In genomic region chr9:91364971-91365501, GRCm38 (mm10) we compare ENCODE assay signal across 9 mouse cellular contexts. TPM values are rescaled to one million over a fixed set of nuclear protein-coding genes. Genes with fewer than 3 reads are reported as not detected.
A peak's percentile ranks its signal among the peaks of the same experiment; 100 is the strongest.
DNase-seq lines count a peak whose midpoint lies in the region; ATAC-seq and TF ChIP-seq lines count a peak whose summit lies in the region.
"Had no signal": no experiment of that assay in that cellular context is flagged by ENCODE, and none has a peak within 500 bp of the region (broad histone marks: within the 10 kb centered on the region; RNA-seq: fewer than 3 reads in every experiment).

No protein-coding gene starts in this region.

- H3K9me3 ChIP-seq in heart, embryonic 14.5 days (ENCODE audit: control insufficient read depth, low read length), result no peaks in the 10 kb centered on the region
- 0 out of 2 replicates have a peak, but pooled peaks cover 5% of the 10 kb centered on the region for H3K9me3 ChIP-seq in heart, postnatal 0 days (replicated peaks; ENCODE audit: control insufficient read depth, low read length)
- H3K9me3 ChIP-seq in midbrain, embryonic 11.5 days (ENCODE audit: control insufficient read depth, low read length), result no peaks in the 10 kb centered on the region

- no peak for DNase-seq in heart, adult 8-10 months (ENCODE audit: low spot score)
- peak; percentile 77 to 86 for DNase-seq in cerebellum, adult 2 months
- DNase-seq in heart, postnatal 0 days (ENCODE audit: low spot score), result no peak
- peak; percentile 97 for DNase-seq in midbrain, embryonic 11.5 days (ENCODE audit: low spot score, missing footprints)
- no peak for DNase-seq in ovary, postnatal 36 days (ENCODE audit: low spot score)
- no peak for DNase-seq in right cerebral cortex, postnatal 36 days (ENCODE audit: low spot score in 2 of 2)
- no peak for DNase-seq in kidney, postnatal 36 days

- peaks cover 93% of the 10 kb centered on the region for H3K27me3 ChIP-seq in heart, embryonic 14.5 days (ENCODE audit: control insufficient read depth, insufficient read depth, low read length)
- no peaks in the 10 kb centered on the region for H3K27me3 ChIP-seq in cerebellum, adult 2 months (ENCODE audit: control insufficient read depth, insufficient read depth, low read length)
- H3K27me3 ChIP-seq in heart, postnatal 0 days (ENCODE audit: control insufficient read depth, insufficient read depth, low read length), result peaks cover 100% of the 10 kb centered on the region
- peaks cover 62% of the 10 kb centered on the region for H3K27me3 ChIP-seq in midbrain, embryonic 11.5 days (ENCODE audit: control insufficient read depth, insufficient read depth, low read length)

- no peaks in the 10 kb centered on the region for H3K36me3 ChIP-seq in heart, embryonic 14.5 days (ENCODE audit: control insufficient read depth, insufficient read depth, low read length)
- H3K36me3 ChIP-seq in heart, postnatal 0 days (replicated peaks; ENCODE audit: control insufficient read depth, insufficient read depth, low read length), result no peaks in the 10 kb centered on the region
- peaks cover 2% of the 10 kb centered on the region; the same call in 1 of the 2 replicates for H3K36me3 ChIP-seq in midbrain, embryonic 11.5 days (ENCODE audit: control insufficient read depth, insufficient read depth, low read length)
- H3K36me3 ChIP-seq: G1E had no signal

- WGBS in heart, embryonic 14.5 days, result 2% methylated on average over 40 of the region's 42 CpGs
- WGBS in cerebellum, adult 2 months, result under 1% methylated on average over 41 of the region's 42 CpGs
- under 1% methylated on average over 33 of the region's 42 CpGs for WGBS in heart, postnatal 0 days
- under 1% methylated on average over 40 of the region's 42 CpGs for WGBS in midbrain, embryonic 11.5 days

- H3K4me2 ChIP-seq in heart, embryonic 14.5 days (ENCODE audit: low read length), result peak overlapping the region; percentile 60
- peak overlapping the region; percentile 55 for H3K4me2 ChIP-seq in heart, postnatal 0 days (ENCODE audit: low read depth, low read length)
- peak overlapping the region; percentile 49 for H3K4me2 ChIP-seq in midbrain, embryonic 11.5 days

- no peak overlapping the region for H3K27ac ChIP-seq in heart, embryonic 14.5 days (replicated peaks in 1 of 2; ENCODE audit: control insufficient read depth in 1 of 2, insufficient read depth in 1 of 2, low read depth in 2 of 2, low read length in 2 of 2)
- H3K27ac ChIP-seq in cerebellum, adult 2 months (ENCODE audit: insufficient read depth, low read length), result peak overlapping the region; percentile 94
- no peak overlapping the region for H3K27ac ChIP-seq in heart, postnatal 0 days (ENCODE audit: low read depth)
- peak overlapping the region; percentile 91 for H3K27ac ChIP-seq in midbrain, embryonic 11.5 days (ENCODE audit: low read depth, low read length)

- H3K4me1 ChIP-seq in heart, embryonic 14.5 days (ENCODE audit: control insufficient read depth in 2 of 2, insufficient read depth in 2 of 2, low read length in 2 of 2), result peaks cover 2 to 15% of the 10 kb centered on the region in 2 experiments; a peak in 3 of 4 replicates
- peaks cover 5% of the 10 kb centered on the region; the same call in 1 of the 2 replicates for H3K4me1 ChIP-seq in cerebellum, adult 2 months (ENCODE audit: control insufficient read depth, insufficient read depth, low read length)
- H3K4me1 ChIP-seq in heart, postnatal 0 days (ENCODE audit: control insufficient read depth, insufficient read depth), result peaks cover 6% of the 10 kb centered on the region; the same call in 1 of the 2 replicates
- H3K4me1 ChIP-seq in midbrain, embryonic 11.5 days (ENCODE audit: control insufficient read depth, insufficient read depth, low read length), result no peaks in the 10 kb centered on the region

- H3K9ac ChIP-seq in heart, embryonic 14.5 days (ENCODE audit: low read length), result no peak overlapping the region
- no peak overlapping the region for H3K9ac ChIP-seq in heart, postnatal 0 days (replicated peaks; ENCODE audit: low read depth, low read length)
- peak overlapping the region; percentile 94 for H3K9ac ChIP-seq in midbrain, embryonic 11.5 days (ENCODE audit: low read length)

- TF ChIP-seq EP300 in heart, postnatal 0 days (IDR thresholded peaks at IDR 0.05; ENCODE audit: low read depth), result no peak

- TF ChIP-seq CTCF in cerebellum, adult 2 months (IDR thresholded peaks at IDR 0.05; ENCODE audit: borderline replicate concordance, insufficient read depth, low read depth, low read length), result no peak
- no peak for TF ChIP-seq CTCF in heart, postnatal 0 days (IDR thresholded peaks at IDR 0.05; ENCODE audit: low read depth)

- ATAC-seq in heart, embryonic 14.5 days (ENCODE audit: insufficient number of reproducible peaks, insufficient read depth, low FRiP score, low read depth), result no peak
- ATAC-seq in heart, postnatal 0 days (ENCODE audit: insufficient read depth, low read depth), result no peak
- ATAC-seq in midbrain, embryonic 11.5 days (ENCODE audit: low FRiP score), result peak; percentile 49

- H3K4me3 ChIP-seq in heart, embryonic 14.5 days (ENCODE audit: control insufficient read depth in 1 of 2, insufficient read depth in 1 of 2, low read depth in 1 of 2, low read length in 2 of 2), result peak overlapping the region; percentile 3 to 36
- H3K4me3 ChIP-seq in cerebellum, adult 2 months (replicated peaks; ENCODE audit: insufficient read depth, low read depth, low read length), result peak overlapping the region; percentile 100
- peak overlapping the region; percentile 45 for H3K4me3 ChIP-seq in heart, postnatal 0 days (ENCODE audit: low read depth, low read length)
- peak overlapping the region; percentile 71 for H3K4me3 ChIP-seq in midbrain, embryonic 11.5 days (ENCODE audit: low read depth, low read length)

- TF ChIP-seq POLR2A in cerebellum, adult 2 months (IDR thresholded peaks at IDR 0.05; ENCODE audit: borderline replicate concordance, insufficient read depth, low read length), result 0 out of 2 replicates have a peak, but pooled peaks have one; percentile 11

RNA-seq across cellular contexts. Expression of gene Zic1, which starts 0.6 kb away (rescaled TPM):
- 0.03 TPM in 1 of 2 replicates, not detected in the other for polyA plus RNA-seq in heart, embryonic 14.5 days (2014; fragmentation: Nextera tagmentation; extraction: Ambion mirVana)
- total RNA-seq in heart, adult 8-10 months (2022), result under 1 TPM in 1 of 4 experiments, not detected in 3; 0.06 TPM
- 1,121 and 1,289 TPM in 2 replicates for polyA plus RNA-seq in cerebellum, adult 2 months (2012; rRNA removed)
- not detected in 2 replicates for total RNA-seq in heart, postnatal 0 days (2014; rRNA removed; ENCODE audit: low replicate concordance)
- not detected in 2 replicates for polyA plus RNA-seq in heart, postnatal 0 days (2015; fragmentation: Nextera tagmentation; extraction: Ambion mirVana)
- 13.7 and 14.8 TPM in 2 replicates for polyA plus RNA-seq in midbrain, embryonic 11.5 days (2014; fragmentation: Nextera tagmentation; extraction: Ambion mirVana)
- polyA plus RNA-seq: G1E had no signal

RNA-seq across cellular contexts. Expression of gene Zic4, which starts 2.8 kb away (rescaled TPM):
- not detected in 2 replicates for polyA plus RNA-seq in heart, embryonic 14.5 days (2014; fragmentation: Nextera tagmentation; extraction: Ambion mirVana)
- total RNA-seq in heart, adult 8-10 months (2022), result not detected
- 37.4 and 45.3 TPM in 2 replicates for polyA plus RNA-seq in cerebellum, adult 2 months (2012; rRNA removed)
- total RNA-seq in heart, postnatal 0 days (2014; rRNA removed; ENCODE audit: low replicate concordance), result 0.08 TPM in 1 of 2 replicates, not detected in the other
- polyA plus RNA-seq in heart, postnatal 0 days (2015; fragmentation: Nextera tagmentation; extraction: Ambion mirVana), result not detected in 2 replicates
- polyA plus RNA-seq in midbrain, embryonic 11.5 days (2014; fragmentation: Nextera tagmentation; extraction: Ambion mirVana), result 41.7 and 42.5 TPM in 2 replicates
- polyA plus RNA-seq: G1E had no signal

Comparison
In these comparisons a context has a peak if more than half of its experiments do, and no peak if none do; other contexts are left out.
1. H3K27ac ChIP-seq: peak in cerebellum, adult 2 months (single experiment) and midbrain, embryonic 11.5 days (single experiment); none in heart, embryonic 14.5 days (0 of 2) and heart, postnatal 0 days (single experiment).
2. H3K4me3 ChIP-seq: peak in every context shown above with its lines; median percentile 100 in cerebellum, adult 2 months; 71 in midbrain, embryonic 11.5 days; 45 in heart, postnatal 0 days; 20 in heart, embryonic 14.5 days.
3. DNase-seq: peak in cerebellum, adult 2 months (2 of 2) and midbrain, embryonic 11.5 days (single experiment); none in heart, adult 8-10 months (single experiment), heart, postnatal 0 days (single experiment), ovary, postnatal 36 days (single experiment), right cerebral cortex, postnatal 36 days (0 of 2) and kidney, postnatal 36 days (0 of 2).
4. RNA of gene Zic1, which starts 0.6 kb away (polyA plus RNA-seq): 1,121 to 1,289 TPM in cerebellum, adult 2 months; 13.7 to 14.8 TPM in midbrain, embryonic 11.5 days, 0.03 TPM in heart, embryonic 14.5 days and not detected in heart, postnatal 0 days; every median in the first group is over 10 times any median in the second.
5. RNA of gene Zic4, which starts 2.8 kb away (polyA plus RNA-seq): 41.7 to 42.5 TPM in midbrain, embryonic 11.5 days and 37.4 to 45.3 TPM in cerebellum, adult 2 months; not detected in heart, embryonic 14.5 days and not detected in heart, postnatal 0 days; every median in the first group is over 10 times any median in the second.
6. Peak in every context shown above with its lines, with median percentiles within 50 percentile points of each other: H3K4me2 ChIP-seq.